Mouse (Mus musculus) bone marrow, adult 2 months (tissue): ENCODE results near the gene Vwf.

Experiments
- CTCF ChIP-seq: fragments of 200-500 bp; IDR thresholded peaks from 2 replicates; pipeline ENCODE4 v1.5.1; 2011; ENCODE audit warnings: low read length, control low read depth; ENCODE audit not compliant: control insufficient read depth, insufficient read depth
- POLR2A ChIP-seq: fragments of 200-500 bp; IDR thresholded peaks from 2 replicates; pipeline ENCODE4 v1.6.1; 2011; ENCODE audit warnings: low read depth, mild to moderate bottlenecking, control low read depth, low read length, borderline replicate concordance; ENCODE audit not compliant: control insufficient read depth

DNA sequence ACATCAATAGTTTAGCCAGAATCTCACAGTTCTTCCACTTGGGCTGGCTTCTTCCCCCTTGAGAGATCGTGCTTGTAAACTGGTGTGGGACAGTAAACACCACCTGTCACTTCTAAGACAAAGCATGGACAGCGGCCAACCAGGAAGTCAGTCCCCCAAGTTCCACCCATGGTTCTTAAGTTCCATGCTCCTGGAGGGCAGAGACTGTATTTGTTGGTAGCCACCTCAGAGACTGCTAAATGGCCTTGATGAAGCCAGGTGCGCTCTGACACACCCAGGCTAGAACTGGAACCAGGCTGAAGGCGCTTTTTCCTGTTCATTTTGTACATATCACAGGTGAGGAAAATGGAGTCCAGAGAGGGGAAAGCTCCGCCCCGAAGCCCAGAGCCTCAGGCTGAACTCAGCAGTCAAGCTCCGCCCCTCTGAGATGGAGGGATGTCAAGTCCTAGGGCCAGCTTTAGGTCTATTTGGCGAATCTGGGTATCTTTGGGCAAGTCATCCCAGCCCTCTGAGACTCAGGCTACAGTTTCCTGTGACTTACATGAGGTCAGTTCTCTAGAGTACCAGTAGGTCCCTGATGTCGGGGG lies 17.9 kb upstream of the Vwf start:
- TF ChIP-seq POLR2A = no peak
- TF ChIP-seq CTCF = no peak
